Mouse (Mus musculus): ENCODE results near the gene Unc50. TPM values are rescaled to one million over a fixed set of nuclear protein-coding genes. Genes with fewer than 3 reads are reported as not detected.

The Unc50 gene
- total and polyA plus RNA-seq, 3 experiments = 41.8 to 75.5 (median 58.5) TPM

DNA sequence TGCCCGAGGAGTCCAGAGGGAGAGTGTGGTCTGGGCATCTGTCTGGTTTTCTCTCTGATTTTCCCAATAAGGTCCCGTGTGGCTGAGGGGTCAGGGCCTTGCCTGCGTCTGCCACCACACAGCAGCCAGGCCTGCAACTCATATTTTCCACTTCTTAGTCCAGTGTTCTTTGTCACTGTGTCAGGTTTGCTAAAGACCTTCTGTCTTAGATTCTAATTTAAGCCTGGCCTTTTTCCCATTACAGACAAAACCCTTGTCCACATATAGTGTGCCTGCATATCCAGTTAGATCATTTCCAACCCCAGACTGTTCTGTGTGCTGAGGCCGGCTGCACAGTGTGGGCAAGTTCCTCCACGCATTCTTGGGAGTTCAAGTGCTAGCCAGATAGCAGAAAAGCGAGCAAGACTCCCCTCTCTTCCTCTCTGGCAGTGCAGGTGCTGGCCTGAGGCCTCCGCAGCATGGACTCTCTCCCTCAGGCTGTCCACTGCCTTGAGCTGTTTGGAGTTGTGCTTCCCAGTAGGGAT is 43.4 kb upstream of the Unc50 start:
- in situ Hi-C loops (cut with MboI; ENCODE audit: low pct_ligation_motif_present, low pct_unique_long_range_greater_than_20kb, low sequenced_read_pairs) = no loop called here
- dilution Hi-C loops (cut with MboI; ENCODE audit: extremely low pct_ligation_motif_present, extremely low pct_unique_long_range_greater_than_20kb, low sequenced_read_pairs) = no loop called here
- H3K4me2 ChIP-seq (ENCODE audit: insufficient read depth, low read depth, poor library complexity, severe bottlenecking) = no peak overlapping the region
- no peaks in the 10 kb centered on the region for H3K9me3 ChIP-seq (replicated peaks; ENCODE audit: low read length)
- peaks cover 15 to 56% of the 10 kb centered on the region in 2 experiments for H3K36me3 ChIP-seq (replicated peaks in 1 of 2; ENCODE audit: control insufficient read depth in 1 of 2, insufficient read depth in 1 of 2, low read length in 1 of 2)
- no peak overlapping the region for H3K27ac ChIP-seq (ENCODE audit: insufficient read depth, low read depth)
- no peak for DNase-seq (ENCODE audit: extremely low read depth)
- no peak overlapping the region for H3K4me3 ChIP-seq (replicated peaks in 1 of 3; ENCODE audit: low read depth in 2 of 3, low read length in 2 of 3, poor library complexity in 1 of 3)
- H3K27me3 ChIP-seq (replicated peaks) = no peaks in the 10 kb centered on the region
- H3K79me2 ChIP-seq (replicated peaks; ENCODE audit: control insufficient read depth, extremely low read depth, insufficient read depth, poor library complexity, severe bottlenecking) = no peaks in the 10 kb centered on the region
- no peak overlapping the region for H3K9ac ChIP-seq (ENCODE audit: insufficient read depth, low read depth)
- peaks cover 12 to 21% of the 10 kb centered on the region in 2 experiments for H3K4me1 ChIP-seq (ENCODE audit: control insufficient read depth in 1 of 2, insufficient read depth in 2 of 2)
- TF ChIP-seq USF2 (conservative IDR thresholded peaks at IDR 0.05; ENCODE audit: low read depth, low read length) (no peak), ELF1 (IDR thresholded peaks at IDR 0.05; ENCODE audit: low read depth, low read length) (no peak), JUN (IDR thresholded peaks at IDR 0.05; ENCODE audit: insufficient read depth, low read depth, low read length) (peak; percentile 70), POLR2A (IDR thresholded peaks at IDR 0.05; ENCODE audit: low read depth, low read length) (no peak), MXI1 (IDR thresholded peaks at IDR 0.05; ENCODE audit: low read depth, low read length) (no peak), SIN3A (IDR thresholded peaks at IDR 0.05; ENCODE audit: low read length) (no peak), ETS1 (conservative IDR thresholded peaks at IDR 0.05; ENCODE audit: low read depth, low read length) (peak; percentile 53; the same call in 1 of the 2 replicates), JUND (conservative IDR thresholded peaks at IDR 0.05; ENCODE audit: low read depth, low read length) (peak; percentile 77; the same call in 1 of the 2 replicates), MEF2A (IDR thresholded peaks at IDR 0.05; ENCODE audit: borderline replicate concordance, low read depth, low read length) (0 out of 2 replicates have a peak, but pooled peaks have one; percentile 46), NELFE (IDR thresholded peaks at IDR 0.05; ENCODE audit: low read depth, low read length) (no peak), RCOR1 (conservative IDR thresholded peaks at IDR 0.05; ENCODE audit: low read depth, low read length) (no peak), BHLHE40 (IDR thresholded peaks at IDR 0.05; ENCODE audit: low read depth, low read length) (peak; percentile 65)

DNA sequence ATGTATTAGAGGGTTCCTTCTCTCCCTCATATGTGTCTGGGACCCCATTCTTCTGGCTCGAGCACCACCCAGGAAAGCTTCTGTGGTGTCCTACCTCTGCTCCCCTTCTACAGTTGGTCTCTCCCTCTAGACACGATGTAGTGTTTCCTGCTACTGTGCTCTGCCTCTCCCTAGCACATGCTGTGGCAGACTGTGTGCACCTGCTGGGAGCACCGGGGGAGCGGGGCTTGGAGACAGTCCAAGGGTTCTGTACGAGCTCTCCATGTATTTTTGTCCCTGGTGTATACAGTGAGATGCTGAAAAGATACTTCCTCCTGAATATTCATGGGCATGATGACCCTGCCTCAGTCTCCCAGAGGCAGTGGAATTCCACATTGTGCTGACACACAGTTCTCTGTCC is 36.8 kb upstream of the Unc50 start:
- Histone ChIP-seq H3K36me3 (replicated peaks in 1 of 2; ENCODE audit: control insufficient read depth in 1 of 2, insufficient read depth in 1 of 2, low read length in 1 of 2) (peaks cover 22 to 77% of the 10 kb centered on the region in 2 experiments), H3K4me3 (replicated peaks in 1 of 3; ENCODE audit: low read depth in 2 of 3, low read length in 2 of 3, poor library complexity in 1 of 3) (no peak overlapping the region), H3K4me1 (ENCODE audit: control insufficient read depth in 1 of 2, insufficient read depth in 2 of 2) (no peaks in the 10 kb centered on the region), H3K4me2 (ENCODE audit: insufficient read depth, low read depth, poor library complexity, severe bottlenecking) (no peak overlapping the region), H3K9ac (ENCODE audit: insufficient read depth, low read depth) (no peak overlapping the region), H3K27ac (ENCODE audit: insufficient read depth, low read depth) (no peak overlapping the region), H3K9me3 (replicated peaks; ENCODE audit: low read length) (no peaks in the 10 kb centered on the region), H3K79me2 (replicated peaks; ENCODE audit: control insufficient read depth, extremely low read depth, insufficient read depth, poor library complexity, severe bottlenecking) (no peaks in the 10 kb centered on the region), H3K27me3 (replicated peaks) (no peaks in the 10 kb centered on the region)
- dilution Hi-C loops (cut with MboI; ENCODE audit: extremely low pct_ligation_motif_present, extremely low pct_unique_long_range_greater_than_20kb, low sequenced_read_pairs) = no loop called here
- TF ChIP-seq MAX (IDR thresholded peaks at IDR 0.05; ENCODE audit: low read length) (no peak), MAZ (IDR thresholded peaks at IDR 0.05; ENCODE audit: low read depth, low read length) (no peak), BHLHE40 (IDR thresholded peaks at IDR 0.05; ENCODE audit: low read depth, low read length) (no peak), PAX5 (IDR thresholded peaks at IDR 0.05; ENCODE audit: low read length) (no peak), GABPA (IDR thresholded peaks at IDR 0.05; ENCODE audit: insufficient replicate concordance, low read depth, low read length) (no peak), ZMIZ1 (IDR thresholded peaks at IDR 0.05; ENCODE audit: low read depth, low read length) (no peak), POLR2A (IDR thresholded peaks at IDR 0.05; ENCODE audit: low read depth, low read length) (no peak), JUN (IDR thresholded peaks at IDR 0.05; ENCODE audit: insufficient read depth, low read depth, low read length) (no peak), RCOR1 (conservative IDR thresholded peaks at IDR 0.05; ENCODE audit: low read depth, low read length) (no peak), USF1 (IDR thresholded peaks at IDR 0.05; ENCODE audit: low read depth, low read length) (no peak), TBP (conservative IDR thresholded peaks at IDR 0.05; ENCODE audit: low read depth, low read length) (no peak), CTCF (conservative IDR thresholded peaks at IDR 0.05 in 1 of 2, IDR thresholded peaks at IDR 0.05 in 1 of 2; ENCODE audit: low read depth in 2 of 2, low read length in 2 of 2) (no peak)
- DNase-seq (ENCODE audit: extremely low read depth) = no peak
- in situ Hi-C loops (cut with MboI; ENCODE audit: low pct_ligation_motif_present, low pct_unique_long_range_greater_than_20kb, low sequenced_read_pairs) = no loop called here

All from CH12.LX (cell line).